Mouse (Mus musculus) limb, embryonic 15.5 days (tissue): ENCODE data around the gene Unc119b. TPM values are rescaled to one million over a fixed set of nuclear protein-coding genes. Genes with fewer than 3 reads are reported as not detected.
"Not testable (repeated sequence)": the region's sequence is repeated elsewhere in the genome, so short reads cannot be mapped to it uniquely, and the experiment has no call there.

Experiments used
- ATAC-seq: fragments of 200-750 bp; cut with Nextera tagmentation; 2 replicates; pipeline ENCODE4 v1.8.0; 2017; ENCODE audit warnings: low read depth, moderate TSS enrichment; ENCODE audit not compliant: insufficient number of reproducible peaks, low FRiP score, low TSS enrichment
- H3K27ac ChIP-seq: fragments of 300-500 bp; sonication (generic); 2 replicates; pipeline ENCODE4 v1.5.1; 2015; ENCODE audit warnings: moderate library complexity, mild to moderate bottlenecking, inconsistent platforms
- H3K27me3 ChIP-seq: fragments of 300-500 bp; sonication (generic); 2 replicates; pipeline ENCODE4 v1.6.1; 2015; ENCODE audit warnings: inconsistent platforms
- H3K36me3 ChIP-seq: fragments of 300-500 bp; sonication (generic); 2 replicates; pipeline ENCODE4 v1.6.1; 2015; ENCODE audit warnings: inconsistent platforms
- H3K4me1 ChIP-seq: fragments of 300-500 bp; sonication (generic); 2 replicates; pipeline ENCODE4 v1.6.1; 2015; ENCODE audit warnings: inconsistent platforms
- H3K4me2 ChIP-seq: fragments of 300-500 bp; sonication (generic); 2 replicates; pipeline ENCODE4 v1.6.1; 2015; ENCODE audit warnings: mild to moderate bottlenecking, inconsistent platforms
- H3K4me3 ChIP-seq: fragments of 300-500 bp; sonication (generic); 2 replicates; pipeline ENCODE4 v1.5.1; 2015; ENCODE audit warnings: mild to moderate bottlenecking, inconsistent platforms
- H3K9ac ChIP-seq: fragments of 300-500 bp; sonication (generic); 2 replicates; pipeline ENCODE4 v1.6.1; 2015; ENCODE audit warnings: inconsistent platforms
- H3K9me3 ChIP-seq: fragments of 300-500 bp; sonication (generic); 2 replicates; pipeline ENCODE4 v1.6.1; 2016; ENCODE audit warnings: inconsistent platforms
- WGBS: fragments of 180-500 bp; shearing (Covaris S2); methylation state at CpG from one replicate; pipeline ENCODE4 v1.1.7; 2015; 5-methylcytosine and 5-hydroxymethylcytosine counted together
- polyA plus RNA-seq: library from polyadenylated mRNA; unstranded; fragments of >200 nt; fragmentation: Nextera tagmentation; extraction: Ambion mirVana; gene quantifications from 2 replicates; pipeline ENCODE4 v1.2.1, GENCODE M21; 2015

The Unc119b gene
- polyA plus RNA-seq, 1 experiment from 2014 or later = 36.9 TPM

DNA sequence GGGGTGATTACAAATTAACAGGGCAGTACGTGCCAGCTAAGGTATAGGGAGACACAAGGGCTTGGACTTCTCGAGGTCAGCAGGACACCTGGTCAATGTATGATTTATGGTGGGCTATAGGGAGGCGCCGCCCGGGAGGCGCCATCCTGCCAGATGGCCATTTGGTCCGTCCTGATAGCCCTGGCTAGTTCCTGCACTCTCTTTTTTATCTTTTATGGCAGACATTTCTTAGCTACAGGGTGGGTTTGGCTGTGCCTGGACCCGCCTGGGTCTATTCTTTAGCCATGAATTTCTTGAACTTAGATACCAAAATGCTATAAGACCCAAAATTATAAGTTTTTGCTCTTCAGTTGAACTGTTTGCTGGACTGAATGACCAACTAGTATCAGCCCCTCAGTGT is 61.5 kb downstream of the Unc119b start:
- not testable (repeated sequence) for H3K4me2 ChIP-seq, H3K27ac ChIP-seq, H3K9ac ChIP-seq, H3K9me3 ChIP-seq, H3K27me3 ChIP-seq, ATAC-seq, H3K4me3 ChIP-seq
- Histone ChIP-seq H3K4me1 (peaks cover 19% of the 10 kb centered on the region), H3K36me3 (peaks cover 16% of the 10 kb centered on the region)
- WGBS = 41% methylated on average over 8 of the region's 8 CpGs

Other genes with a start within 250 kb of the Unc119b start
- gene Oasl2, start 238.0 kb downstream of the Unc119b start, polyA plus RNA-seq = 2.6 and 3.2 TPM in 2 replicates
- 0.66 and 1.1 TPM in 2 replicates for gene Oasl1, start 211.7 kb downstream of the Unc119b start, polyA plus RNA-seq
- 58.8 and 63.3 TPM in 2 replicates for gene 2210016L21Rik, start 192.8 kb downstream of the Unc119b start, polyA plus RNA-seq
- not detected in 2 replicates for gene Hnf1a, start 163.9 kb downstream of the Unc119b start, polyA plus RNA-seq
- gene Sppl3, start 123.8 kb downstream of the Unc119b start, polyA plus RNA-seq = 18.6 and 19.9 TPM in 2 replicates
- gene Gm10401, start 36.7 kb downstream of the Unc119b start, polyA plus RNA-seq = 36.8 and 48.3 TPM in 2 replicates
- gene Acads, start 15.6 kb downstream of the Unc119b start, polyA plus RNA-seq = 45.6 and 52.8 TPM in 2 replicates
- 89.3 and 97.9 TPM in 2 replicates for gene Mlec, start 23.2 kb upstream of the Unc119b start, polyA plus RNA-seq
- 1.2 and 1.3 TPM in 2 replicates for gene Cabp1, start 59.4 kb upstream of the Unc119b start, polyA plus RNA-seq
- gene Pop5, start 100.9 kb upstream of the Unc119b start, polyA plus RNA-seq = 96.2 and 97.1 TPM in 2 replicates
- gene Rnf10, start 137.9 kb upstream of the Unc119b start, polyA plus RNA-seq = 108 and 135 TPM in 2 replicates
- 36.4 and 43.7 TPM in 2 replicates for gene Coq5, start 144.7 kb upstream of the Unc119b start, polyA plus RNA-seq
- gene Dynll1, start 166.0 kb upstream of the Unc119b start, polyA plus RNA-seq = 1,678 and 1,810 TPM in 2 replicates
- gene Srsf9, start 192.2 kb upstream of the Unc119b start, polyA plus RNA-seq = 222 and 246 TPM in 2 replicates
- gene Gatc, start 206.2 kb upstream of the Unc119b start, polyA plus RNA-seq = 25.3 and 27.6 TPM in 2 replicates
- gene Triap1, start 206.2 kb upstream of the Unc119b start, polyA plus RNA-seq = 60.6 and 66.9 TPM in 2 replicates
- 800 and 820 TPM in 2 replicates for gene Cox6a1, start 214.0 kb upstream of the Unc119b start, polyA plus RNA-seq